Mouse (Mus musculus): ENCODE measurements around the gene Kcnj1. TPM values are rescaled to one million over a fixed set of nuclear protein-coding genes. Genes with fewer than 3 reads are reported as not detected.

The Kcnj1 gene
- polyA plus RNA-seq, 1 experiment from 2014 or later: not detected

- Histone ChIP-seq H3K4me2 (no peak overlapping the region), H3K9ac (no peak overlapping the region), H3K4me3 (replicated peaks) (no peak overlapping the region), H3K36me3 (replicated peaks) (no peaks in the 10 kb centered on the region), H3K27me3 (no peaks in the 10 kb centered on the region), H3K4me1 (peaks cover 8% of the 10 kb centered on the region; the same call in 1 of the 2 replicates), H3K9me3 (no peaks in the 10 kb centered on the region), H3K27ac (peak overlapping the region; percentile 43; the same call in 1 of the 2 replicates)
- WGBS: 64% methylated on average over 19 of the region's 19 CpGs
- no peak for ATAC-seq (ENCODE audit: low FRiP score)
Measured at GRCm38 (mm10) chr9:32434241-32435213, 62.2 kb downstream of the Kcnj1 start.

GRCm38 (mm10) chr9:32443115-32443514 lies 70.8 kb downstream of the Kcnj1 start:
- Histone ChIP-seq H3K4me1 (no peaks in the 10 kb centered on the region; the same call in 1 of the 2 replicates), H3K27me3 (0 out of 2 replicates have a peak, but pooled peaks cover 4% of the 10 kb centered on the region), H3K27ac (no peak overlapping the region), H3K9me3 (no peaks in the 10 kb centered on the region), H3K4me3 (replicated peaks) (no peak overlapping the region), H3K4me2 (no peak overlapping the region), H3K36me3 (replicated peaks) (no peaks in the 10 kb centered on the region), H3K9ac (no peak overlapping the region)
- WGBS: 60% methylated on average over 3 of the region's 3 CpGs
- no peak for ATAC-seq (ENCODE audit: low FRiP score)

GRCm38 (mm10) chr9:32443817-32444216 lies 71.5 kb downstream of the Kcnj1 start:
- ATAC-seq (ENCODE audit: low FRiP score): no peak
- Histone ChIP-seq H3K4me3 (replicated peaks) (no peak overlapping the region), H3K36me3 (replicated peaks) (no peaks in the 10 kb centered on the region), H3K4me2 (no peak overlapping the region), H3K9me3 (no peaks in the 10 kb centered on the region), H3K27ac (no peak overlapping the region; the same call in 1 of the 2 replicates), H3K9ac (no peak overlapping the region), H3K27me3 (0 out of 2 replicates have a peak, but pooled peaks cover 4% of the 10 kb centered on the region), H3K4me1 (no peaks in the 10 kb centered on the region; the same call in 1 of the 2 replicates)
- 62% methylated on average over 6 of the region's 6 CpGs for WGBS

- H3K27ac ChIP-seq: no peak overlapping the region
- no peaks in the 10 kb centered on the region for H3K36me3 ChIP-seq (replicated peaks)
- H3K4me3 ChIP-seq (replicated peaks): no peak overlapping the region
- no peak overlapping the region for H3K4me2 ChIP-seq
- 74% methylated on average over 6 of the region's 6 CpGs for WGBS
- H3K9ac ChIP-seq: no peak overlapping the region
- no peaks in the 10 kb centered on the region for H3K9me3 ChIP-seq
- H3K27me3 ChIP-seq: 0 out of 2 replicates have a peak, but pooled peaks cover 6% of the 10 kb centered on the region
- no peak for ATAC-seq (ENCODE audit: low FRiP score)
- peaks cover under 1% of the 10 kb centered on the region for H3K4me1 ChIP-seq
Measured at GRCm38 (mm10) chr9:32444453-32445201, 72.3 kb downstream of the Kcnj1 start.

GRCm38 (mm10) chr9:32445789-32446188 lies 73.5 kb downstream of the Kcnj1 start:
- 62% methylated on average over 3 of the region's 3 CpGs for WGBS
- H3K27me3 ChIP-seq: 0 out of 2 replicates have a peak, but pooled peaks cover 8% of the 10 kb centered on the region
- no peaks in the 10 kb centered on the region for H3K9me3 ChIP-seq
- H3K4me2 ChIP-seq: no peak overlapping the region
- H3K9ac ChIP-seq: no peak overlapping the region
- ATAC-seq (ENCODE audit: low FRiP score): no peak
- no peak overlapping the region for H3K4me3 ChIP-seq (replicated peaks)
- no peaks in the 10 kb centered on the region for H3K36me3 ChIP-seq (replicated peaks)
- no peak overlapping the region for H3K27ac ChIP-seq
- H3K4me1 ChIP-seq: peaks cover 7% of the 10 kb centered on the region

GRCm38 (mm10) chr9:32448766-32449165 lies 76.5 kb downstream of the Kcnj1 start:
- no peak overlapping the region for H3K4me3 ChIP-seq (replicated peaks)
- peaks cover 7% of the 10 kb centered on the region for H3K4me1 ChIP-seq
- 0 out of 2 replicates have a peak, but pooled peaks cover 4% of the 10 kb centered on the region for H3K27me3 ChIP-seq
- ATAC-seq (ENCODE audit: low FRiP score): no peak
- no peak overlapping the region for H3K4me2 ChIP-seq
- no peak overlapping the region for H3K27ac ChIP-seq
- 81% methylated on average over 5 of the region's 5 CpGs for WGBS
- no peak overlapping the region for H3K9ac ChIP-seq
- no peaks in the 10 kb centered on the region for H3K36me3 ChIP-seq (replicated peaks)
- H3K9me3 ChIP-seq: no peaks in the 10 kb centered on the region

Other genes with a start within 250 kb of the Kcnj1 start
- gene Kcnj5, start 28.1 kb upstream of the Kcnj1 start, polyA plus RNA-seq (2016; fragmentation: Nextera tagmentation; extraction: Ambion mirVana): 0.83 and 1.1 TPM in 2 replicates
- 9.4 and 9.8 TPM in 2 replicates for gene Fli1, start 170.4 kb downstream of the Kcnj1 start, polyA plus RNA-seq (2016; fragmentation: Nextera tagmentation; extraction: Ambion mirVana)